Mouse (Mus musculus) limb, embryonic 11.5 days (tissue): ENCODE measurements around the gene Pnlip. TPM values are rescaled to one million over a fixed set of nuclear protein-coding genes. Genes with fewer than 3 reads are reported as not detected.

ENCODE experiments used
- ATAC-seq: fragments of 200-750 bp; cut with Nextera tagmentation; 2 replicates; pipeline ENCODE4 v1.8.0; 2017; ENCODE audit warnings: low read depth; ENCODE audit not compliant: insufficient number of reproducible peaks, low FRiP score, low TSS enrichment
- DNase-seq: peaks from one replicate; pipeline ENCODE4 v3.0.0-alpha.2; 2015; ENCODE audit warnings: low spot score
- H3K27ac ChIP-seq: fragments of 300-500 bp; sonication (generic); replicated peaks from 2 replicates; pipeline ENCODE4 v1.5.1; 2014; ENCODE audit warnings: low read depth, mild to moderate bottlenecking, low read length
- H3K27me3 ChIP-seq: fragments of 300-500 bp; sonication (generic); 2 replicates; pipeline ENCODE4 v1.6.1; 2014; ENCODE audit warnings: mild to moderate bottlenecking, low read length, mixed read lengths; ENCODE audit not compliant: control insufficient read depth, insufficient read depth
- H3K36me3 ChIP-seq: fragments of 300-500 bp; sonication (generic); 2 replicates; pipeline ENCODE4 v1.6.1; 2014; ENCODE audit warnings: mild to moderate bottlenecking, low read length, moderate library complexity, mixed read lengths; ENCODE audit not compliant: control insufficient read depth, insufficient read depth
- H3K4me1 ChIP-seq: fragments of 300-500 bp; sonication (generic); 2 replicates; pipeline ENCODE4 v1.6.1; 2014; ENCODE audit warnings: low read length, mixed read lengths; ENCODE audit not compliant: control insufficient read depth, insufficient read depth
- H3K4me2 ChIP-seq: fragments of 300-500 bp; sonication (generic); 2 replicates; pipeline ENCODE4 v1.6.1; 2014; ENCODE audit warnings: low read depth, mild to moderate bottlenecking, moderate library complexity; ENCODE audit not compliant: severe bottlenecking
- H3K4me3 ChIP-seq: fragments of 300-500 bp; sonication (generic); 2 replicates; pipeline ENCODE4 v1.5.1; 2014; ENCODE audit warnings: low read depth, low read length
- H3K9ac ChIP-seq: fragments of 300-500 bp; sonication (generic); 2 replicates; pipeline ENCODE4 v1.6.1; 2014; ENCODE audit warnings: mild to moderate bottlenecking, low read length
- H3K9me3 ChIP-seq: fragments of 300-500 bp; sonication (generic); 2 replicates; pipeline ENCODE4 v1.6.1; 2016; ENCODE audit warnings: low read length; ENCODE audit not compliant: control insufficient read depth
- WGBS: fragments of 180-500 bp; shearing (Covaris S2); extraction: QIAGEN DNeasy Blood & Tissue Kit; methylation state at CpG from one replicate; pipeline ENCODE4 v1.1.7; 2014; 5-methylcytosine and 5-hydroxymethylcytosine counted together
- polyA plus RNA-seq: library from polyadenylated mRNA; unstranded; fragments of >200 nt; fragmentation: Nextera tagmentation; extraction: Ambion mirVana; gene quantifications from 2 replicates; pipeline ENCODE4 v1.2.1, GENCODE M21; 2014

Gene Pnlip
- polyA plus RNA-seq, 1 experiment from 2014 or later = not detected

DNA sequence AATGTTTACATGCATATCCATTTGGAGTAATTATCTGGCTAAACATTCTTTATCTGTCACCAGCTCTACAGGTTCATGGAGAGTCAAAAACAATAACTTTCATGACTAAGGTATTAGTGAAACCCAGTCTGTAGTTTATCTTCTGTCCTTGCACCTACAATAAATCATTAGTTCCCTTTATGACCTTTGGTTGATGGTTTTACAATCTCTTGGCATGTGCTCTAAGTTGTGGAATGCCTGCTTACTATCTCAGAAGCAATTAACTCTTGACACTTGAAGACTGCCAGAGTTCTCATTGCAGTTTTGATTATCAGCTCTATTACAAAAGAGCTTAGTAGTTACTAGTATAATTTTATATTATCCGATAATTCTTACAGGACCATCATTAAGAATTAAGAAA, 36.6 kb downstream of the Pnlip start:
- no peaks in the 10 kb centered on the region for H3K9me3 ChIP-seq
- DNase-seq (no peak), ATAC-seq (no peak)
- H3K27ac ChIP-seq = no peak overlapping the region
- H3K9ac ChIP-seq = no peak overlapping the region
- 23% methylated on average over 1 of the region's 1 CpGs for WGBS
- H3K27me3 ChIP-seq = no peaks in the 10 kb centered on the region
- no peaks in the 10 kb centered on the region for H3K36me3 ChIP-seq
- no peak overlapping the region for H3K4me3 ChIP-seq
- no peaks in the 10 kb centered on the region for H3K4me1 ChIP-seq
- no peak overlapping the region for H3K4me2 ChIP-seq

DNA sequence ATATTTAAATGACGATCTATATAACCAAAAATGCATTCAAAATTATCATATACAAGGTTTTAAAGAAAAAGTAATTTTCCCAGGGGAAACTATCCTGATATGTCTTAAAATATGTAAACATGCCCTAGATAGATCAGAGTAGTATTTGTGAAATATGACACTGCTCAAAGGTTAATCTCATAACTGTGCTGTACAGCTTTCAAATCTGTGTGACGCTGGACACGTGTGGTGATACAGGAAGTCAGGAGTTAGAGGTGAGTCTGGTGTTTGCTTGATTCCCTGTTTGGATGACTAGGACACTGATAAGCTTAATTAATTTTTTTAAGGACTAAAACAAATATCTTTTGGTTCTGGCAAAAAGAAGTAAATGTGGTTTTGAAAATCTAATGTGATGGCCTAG, 43.0 kb downstream of the Pnlip start:
- H3K27me3 ChIP-seq = no peaks in the 10 kb centered on the region
- H3K9me3 ChIP-seq = no peaks in the 10 kb centered on the region
- no peaks in the 10 kb centered on the region for H3K36me3 ChIP-seq
- H3K4me1 ChIP-seq = no peaks in the 10 kb centered on the region
- H3K4me3 ChIP-seq = no peak overlapping the region
- no peak overlapping the region for H3K9ac ChIP-seq
- no peak for ATAC-seq
- H3K27ac ChIP-seq = no peak overlapping the region
- no peak for DNase-seq
- 81% methylated on average over 3 of the region's 3 CpGs for WGBS
- H3K4me2 ChIP-seq = no peak overlapping the region

DNA sequence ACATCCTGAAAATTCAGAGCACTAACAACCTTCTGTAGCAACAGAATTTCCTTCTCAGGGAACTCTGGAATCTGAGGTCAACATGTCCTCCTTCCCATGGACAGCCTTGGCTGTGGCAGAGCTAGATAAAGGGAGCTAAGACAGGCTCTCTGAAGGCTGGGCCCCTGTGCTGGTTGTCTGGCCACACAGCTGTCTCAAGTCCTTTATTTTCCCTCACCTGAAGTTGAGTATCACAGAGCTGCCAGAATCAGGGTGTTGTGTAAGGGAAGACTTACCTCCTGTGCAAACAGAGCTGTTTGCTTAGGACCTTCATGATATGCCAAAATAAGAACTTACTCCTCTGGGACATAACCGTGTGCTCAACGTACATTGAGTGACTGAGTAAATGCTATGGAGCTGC, 43.9 kb downstream of the Pnlip start:
- WGBS = 90% methylated on average over 2 of the region's 2 CpGs

DNA sequence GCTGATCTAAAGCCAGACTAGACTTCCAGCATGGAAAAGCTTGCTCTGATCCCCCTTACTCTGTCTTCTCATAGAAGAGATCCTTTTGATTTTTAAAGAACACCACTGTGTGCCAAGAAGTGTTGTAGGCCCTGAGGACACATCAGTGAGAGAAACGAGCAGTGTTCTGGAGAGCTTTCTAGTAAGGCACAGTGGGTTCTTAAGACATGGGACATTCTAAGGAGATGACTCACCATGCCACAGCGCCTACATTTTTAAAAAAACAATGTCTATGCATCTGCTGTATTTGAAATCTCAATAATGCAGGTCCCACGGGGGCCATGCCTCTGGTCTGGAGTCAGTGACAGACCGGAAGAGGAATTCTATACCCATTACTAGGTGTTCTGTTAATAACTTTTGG, 52.3 kb downstream of the Pnlip start:
- Histone ChIP-seq H3K36me3 (no peaks in the 10 kb centered on the region), H3K4me3 (no peak overlapping the region), H3K27me3 (no peaks in the 10 kb centered on the region), H3K9me3 (no peaks in the 10 kb centered on the region), H3K4me1 (no peaks in the 10 kb centered on the region), H3K4me2 (no peak overlapping the region), H3K27ac (no peak overlapping the region), H3K9ac (no peak overlapping the region)
- no peak for ATAC-seq
- no peak for DNase-seq
- WGBS = 86% methylated on average over 4 of the region's 4 CpGs

More for the DNA sequence above, 43.9 kb downstream of the Pnlip start:
- Histone ChIP-seq H3K36me3 (no peaks in the 10 kb centered on the region), H3K9me3 (no peaks in the 10 kb centered on the region), H3K9ac (no peak overlapping the region), H3K4me2 (no peak overlapping the region), H3K4me3 (no peak overlapping the region), H3K27me3 (no peaks in the 10 kb centered on the region), H3K4me1 (no peaks in the 10 kb centered on the region), H3K27ac (no peak overlapping the region)
- DNase-seq = no peak
- no peak for ATAC-seq

DNA sequence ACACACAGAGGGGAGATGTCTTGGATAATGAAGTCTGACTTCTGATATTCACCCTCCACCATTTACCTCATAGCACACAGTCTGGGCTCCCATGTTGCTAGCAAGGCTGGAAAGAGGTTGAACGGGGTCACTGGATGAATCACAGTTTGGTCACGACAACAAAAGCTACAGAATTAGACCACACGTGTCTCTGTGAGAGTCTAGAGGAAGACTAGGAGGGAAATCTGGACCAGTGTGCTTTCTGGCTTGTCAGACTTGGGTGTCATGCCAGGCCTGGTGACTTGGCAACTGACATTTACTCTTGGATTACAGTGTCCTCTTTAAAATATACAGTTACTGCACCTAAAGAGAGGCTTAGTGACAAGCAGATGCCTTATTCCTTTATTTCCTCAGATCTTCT, 56.3 kb downstream of the Pnlip start:
- no peak for DNase-seq
- WGBS = 79% methylated on average over 3 of the region's 3 CpGs
- no peak for ATAC-seq

DNA sequence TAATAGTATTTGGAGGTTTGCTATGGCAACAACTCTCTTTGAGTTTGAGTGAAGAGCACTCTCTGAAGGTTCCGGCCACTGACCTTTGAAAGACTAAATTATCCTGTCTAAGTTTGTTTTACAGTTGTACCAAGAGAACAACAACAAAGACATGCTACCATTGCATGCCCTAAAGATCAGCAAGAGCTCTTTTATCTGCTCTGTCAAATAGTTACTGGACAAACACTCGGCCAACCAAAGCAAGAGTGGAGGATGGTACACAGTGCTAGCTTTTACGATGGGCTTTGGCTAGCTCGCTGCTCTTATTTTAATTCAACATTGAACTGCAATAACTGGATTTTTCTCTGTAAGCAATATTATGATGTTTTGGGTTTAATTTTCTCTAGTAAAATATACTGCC, 65.6 kb downstream of the Pnlip start:
- no peak overlapping the region for H3K9ac ChIP-seq
- H3K36me3 ChIP-seq = no peaks in the 10 kb centered on the region
- DNase-seq = no peak
- no peaks in the 10 kb centered on the region for H3K27me3 ChIP-seq
- H3K4me3 ChIP-seq = no peak overlapping the region
- no peak for ATAC-seq
- no peaks in the 10 kb centered on the region for H3K4me1 ChIP-seq
- 86% methylated on average over 4 of the region's 4 CpGs for WGBS
- H3K27ac ChIP-seq = no peak overlapping the region
- H3K4me2 ChIP-seq = no peak overlapping the region
- H3K9me3 ChIP-seq = no peaks in the 10 kb centered on the region

More for the DNA sequence above, 56.3 kb downstream of the Pnlip start:
- Histone ChIP-seq H3K4me2 (no peak overlapping the region), H3K9me3 (no peaks in the 10 kb centered on the region), H3K27me3 (no peaks in the 10 kb centered on the region), H3K4me1 (no peaks in the 10 kb centered on the region), H3K27ac (no peak overlapping the region), H3K9ac (no peak overlapping the region), H3K36me3 (no peaks in the 10 kb centered on the region), H3K4me3 (no peak overlapping the region)

DNA sequence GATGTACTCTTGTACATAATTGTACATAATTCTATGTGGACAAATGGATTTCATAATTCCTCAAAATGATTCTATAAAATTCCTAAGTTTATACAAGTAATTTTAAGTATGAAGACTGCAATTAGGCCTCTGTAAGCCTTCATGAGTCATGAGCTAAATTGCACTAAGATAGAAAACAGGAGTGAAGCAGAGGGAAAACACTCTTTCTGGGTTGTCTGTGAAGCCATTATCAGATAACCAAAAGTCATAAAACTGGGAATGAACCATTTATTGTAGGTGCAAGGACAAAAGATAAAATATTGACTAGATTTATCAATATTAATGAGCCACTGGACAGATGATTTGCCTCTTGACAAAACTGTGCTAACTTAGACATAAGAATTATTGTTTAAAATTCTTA, 68.1 kb downstream of the Pnlip start:
- Histone ChIP-seq H3K27me3 (no peaks in the 10 kb centered on the region), H3K36me3 (no peaks in the 10 kb centered on the region), H3K4me3 (no peak overlapping the region), H3K4me1 (no peaks in the 10 kb centered on the region), H3K9ac (no peak overlapping the region), H3K27ac (no peak overlapping the region), H3K4me2 (no peak overlapping the region), H3K9me3 (no peaks in the 10 kb centered on the region)
- no peak for DNase-seq
- no peak for ATAC-seq

DNA sequence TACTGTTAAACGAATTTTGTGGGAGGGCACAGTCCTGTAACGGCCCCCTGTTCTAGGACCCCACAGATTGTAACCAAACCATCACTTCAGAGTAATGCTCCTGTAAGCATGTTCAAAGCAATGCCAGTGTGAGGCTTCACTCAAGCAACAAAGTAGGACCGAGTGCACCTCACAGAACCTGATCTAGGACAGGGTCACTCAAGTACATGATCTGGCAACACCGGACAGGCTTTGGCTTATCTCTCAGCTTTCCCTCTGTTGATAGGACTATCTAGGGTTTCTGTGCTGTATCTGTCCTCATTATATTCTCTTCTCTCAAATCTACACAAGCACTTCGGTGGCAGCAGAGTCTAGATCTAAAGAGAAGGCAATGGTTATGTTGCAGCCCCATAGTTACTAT, 74.3 kb downstream of the Pnlip start:
- no peaks in the 10 kb centered on the region for H3K9me3 ChIP-seq
- 81% methylated on average over 5 of the region's 5 CpGs for WGBS
- ATAC-seq = no peak
- no peak overlapping the region for H3K4me2 ChIP-seq
- no peaks in the 10 kb centered on the region for H3K4me1 ChIP-seq
- no peaks in the 10 kb centered on the region for H3K27me3 ChIP-seq
- no peak for DNase-seq
- no peak overlapping the region for H3K27ac ChIP-seq
- no peaks in the 10 kb centered on the region for H3K36me3 ChIP-seq
- H3K9ac ChIP-seq = no peak overlapping the region
- H3K4me3 ChIP-seq = no peak overlapping the region

DNA sequence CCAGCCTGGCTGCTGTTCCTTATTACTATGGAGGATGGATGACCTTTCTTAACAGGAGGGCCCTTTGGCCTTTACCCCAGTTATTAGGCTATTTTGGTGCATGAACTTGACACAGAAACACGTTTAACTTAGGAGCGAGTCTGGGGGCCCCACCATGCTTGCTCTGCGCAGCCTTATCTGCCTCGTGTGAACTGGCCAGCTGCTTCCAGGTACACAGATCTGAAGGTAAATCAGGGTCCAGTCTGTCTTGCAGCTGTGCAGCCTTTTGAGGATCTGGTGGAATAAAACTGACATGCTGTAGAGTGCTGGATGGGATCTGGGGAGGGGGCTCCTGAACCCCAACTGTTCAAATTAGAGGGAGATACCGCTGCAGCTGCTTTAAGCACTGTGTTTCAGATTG, 75.5 kb downstream of the Pnlip start:
- Histone ChIP-seq H3K4me1 (no peaks in the 10 kb centered on the region), H3K4me2 (no peak overlapping the region), H3K36me3 (no peaks in the 10 kb centered on the region), H3K9me3 (no peaks in the 10 kb centered on the region), H3K27me3 (no peaks in the 10 kb centered on the region), H3K27ac (no peak overlapping the region), H3K9ac (no peak overlapping the region), H3K4me3 (no peak overlapping the region)
- 55% methylated on average over 5 of the region's 5 CpGs for WGBS
- no peak for ATAC-seq
- no peak for DNase-seq
